Mouse (Mus musculus) B cell, adult 2 months (primary cell): ENCODE results near the gene Entpd6.

Source experiments
- DNase-seq, 2 experiments: peaks; one replicate each; pipeline ENCODE4 v3.0.0; 2022

The Entpd6 gene

DNA sequence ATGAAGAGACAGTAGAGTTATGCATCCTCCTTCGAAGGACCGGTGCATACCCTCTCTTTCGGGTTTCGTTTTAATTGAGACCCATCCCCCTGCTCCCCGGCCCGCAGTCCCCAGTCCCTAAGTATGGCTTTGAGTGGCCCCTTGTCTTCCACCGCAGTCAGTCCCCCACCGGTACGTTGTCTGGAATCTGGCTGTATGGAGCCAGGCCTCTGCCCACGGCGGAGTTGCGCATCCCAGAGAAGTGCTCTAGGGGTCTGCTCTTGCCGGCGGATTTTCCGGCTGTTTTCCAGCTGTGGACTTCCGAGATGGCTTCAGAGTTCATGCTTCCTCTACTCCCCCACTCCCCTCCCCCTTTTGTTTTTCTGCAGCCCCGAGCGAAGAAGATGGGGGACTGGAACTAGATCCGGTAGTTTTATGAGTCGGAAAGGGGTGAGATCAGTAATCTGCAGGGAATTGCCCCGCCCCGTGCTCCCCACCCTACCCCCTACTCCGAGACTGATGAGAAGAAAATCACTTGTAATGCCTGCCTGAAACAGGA, 38.5 kb downstream of the Entpd6 start:
- peak; percentile 7 to 10 for DNase-seq

- DNase-seq = no peak
These were observed 40.1 kb downstream of the Entpd6 start for GRCm38 (mm10) chr2:150788768-150789550.

DNA sequence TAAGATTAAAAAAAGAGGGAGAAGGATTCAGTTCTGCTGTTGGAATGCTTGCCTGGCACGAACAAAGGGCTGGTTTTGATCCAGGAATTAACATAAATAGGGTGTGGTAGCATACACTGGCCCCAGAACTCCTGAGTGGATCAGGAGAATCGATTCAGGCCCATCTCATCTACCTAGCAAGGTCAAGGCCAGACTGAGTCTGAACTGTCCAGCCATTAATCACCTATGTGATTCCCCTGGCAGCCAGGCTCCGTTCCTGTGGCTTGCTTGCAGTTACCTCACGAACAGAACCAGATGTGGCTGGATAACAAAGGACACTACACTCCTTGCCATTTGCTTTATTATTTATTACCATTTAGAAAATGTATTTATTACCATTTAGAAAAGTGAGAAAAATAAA, 44.5 kb downstream of the Entpd6 start:
- no peak for DNase-seq

DNA sequence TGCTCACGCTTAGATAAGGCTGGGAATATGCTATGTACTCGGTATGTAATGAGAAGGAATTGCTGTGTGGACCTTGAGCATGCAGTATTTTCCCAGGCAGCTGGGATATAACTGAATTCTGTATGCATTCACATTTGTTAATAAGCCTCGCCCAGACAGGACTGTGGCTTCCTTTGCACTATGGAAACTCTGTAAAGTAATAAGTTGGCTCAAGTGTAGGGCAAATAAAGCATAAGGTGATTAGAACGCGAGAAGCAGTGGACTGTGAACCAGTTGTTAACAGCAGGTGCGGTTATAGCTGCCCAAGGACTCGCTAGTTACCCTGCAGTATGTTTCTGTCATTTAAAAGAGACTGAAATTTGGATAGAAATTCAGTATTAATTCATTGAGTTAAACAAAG, 49.2 kb downstream of the Entpd6 start:
- DNase-seq = no peak

DNA sequence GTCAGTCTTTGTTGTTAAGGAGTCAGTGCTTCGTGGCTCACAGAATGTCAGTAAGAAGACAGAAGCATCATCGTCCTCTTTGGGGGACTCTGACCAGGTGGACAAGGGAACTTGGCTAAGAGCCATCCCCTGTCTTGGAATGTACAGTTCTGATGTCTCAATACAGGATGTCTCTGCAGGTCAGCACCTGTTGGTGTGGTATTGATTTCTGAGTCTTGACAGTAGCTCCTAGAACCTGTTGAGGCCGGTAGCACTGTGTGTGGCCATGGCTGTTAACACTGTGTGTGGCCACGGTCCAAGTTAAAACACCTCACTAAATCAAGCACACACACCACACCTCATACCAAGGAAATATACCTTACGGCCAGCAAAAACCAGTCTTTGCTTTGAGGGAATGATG, 51.8 kb downstream of the Entpd6 start:
- DNase-seq = no peak

DNA sequence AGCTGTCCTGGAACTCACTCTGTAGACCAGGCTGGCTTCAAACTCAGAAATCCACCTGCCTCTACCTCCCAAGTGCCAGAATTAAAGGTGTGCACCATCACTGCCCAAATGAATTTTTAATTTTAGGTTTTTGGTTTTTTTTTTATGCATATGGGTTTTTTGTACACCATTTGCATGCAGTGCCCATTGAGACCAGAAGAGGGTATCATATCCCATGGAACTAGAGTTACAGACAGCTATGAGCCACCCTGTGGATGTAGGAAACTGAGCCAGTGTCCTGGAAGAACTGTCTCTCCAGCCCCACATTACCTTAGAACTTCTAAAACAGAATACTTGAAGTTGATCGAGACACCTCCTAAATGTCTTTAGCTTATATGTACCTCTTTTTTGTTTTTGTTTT, 54.2 kb downstream of the Entpd6 start:
- DNase-seq = peak; percentile 52 to 55

DNA sequence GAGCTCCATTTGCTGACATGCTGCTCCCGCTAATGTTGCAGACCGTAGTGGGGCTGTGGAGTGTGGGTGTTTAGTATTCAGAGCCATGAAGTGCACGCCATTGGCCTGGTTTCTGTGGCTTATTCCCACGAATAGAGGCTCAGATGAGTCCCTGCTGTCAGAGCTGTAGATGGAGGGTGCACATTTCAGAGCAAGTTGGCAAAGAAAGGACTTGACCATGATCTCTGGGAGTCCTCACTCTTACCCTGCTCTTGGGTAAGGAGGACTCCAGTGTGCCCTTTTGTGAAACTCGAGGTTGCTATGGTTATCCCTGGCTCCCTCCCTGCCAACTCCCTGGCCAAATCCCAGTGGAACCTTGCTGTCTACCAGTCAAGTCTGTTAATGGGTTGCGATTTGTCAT, 59.5 kb downstream of the Entpd6 start:
- no peak for DNase-seq

GRCm38 (mm10) chr2:150808812-150809211, 60.0 kb downstream of the Entpd6 start:
- DNase-seq = no peak

GRCm38 (mm10) chr2:150810603-150811002, 61.8 kb downstream of the Entpd6 start:
- no peak for DNase-seq

GRCm38 (mm10) chr2:150812816-150813215, 64.0 kb downstream of the Entpd6 start:
- DNase-seq = no peak

GRCm38 (mm10) chr2:150816676-150817402, 68.0 kb downstream of the Entpd6 start:
- no peak for DNase-seq

- DNase-seq = no peak
These were observed 69.9 kb downstream of the Entpd6 start for GRCm38 (mm10) chr2:150818742-150819141.

DNA sequence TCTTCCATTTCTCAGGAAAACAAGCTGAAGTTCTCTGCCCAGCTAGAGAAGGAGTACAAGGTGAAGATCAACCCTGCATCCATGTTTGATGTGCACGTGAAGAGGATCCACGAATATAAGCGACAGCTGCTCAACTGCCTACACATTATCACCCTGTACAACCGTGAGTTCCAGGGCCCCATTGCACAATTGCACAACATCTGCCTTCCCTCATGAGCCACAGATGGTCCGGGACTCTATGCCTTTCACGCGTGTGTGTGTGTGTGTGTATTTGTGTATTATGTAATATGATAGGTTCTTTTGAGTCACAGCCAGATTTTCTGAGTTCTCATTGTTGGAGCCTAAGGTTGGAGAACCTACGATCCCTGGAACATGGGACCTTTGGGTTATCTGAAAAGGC, 71.9 kb downstream of the Entpd6 start:
- no peak for DNase-seq
